Mouse (Mus musculus) limb, embryonic 10.5 days (tissue): ENCODE data around the gene Ppp1r15b. TPM values are rescaled to one million over a fixed set of nuclear protein-coding genes. Genes with fewer than 3 reads are reported as not detected.

Source experiments
- DNase-seq: peaks from one replicate; pipeline ENCODE4 v3.0.0-alpha.2; 2017; ENCODE audit warnings: low spot score
- H3K27ac ChIP-seq: fragments of 300-500 bp; sonication (generic); 2 replicates; pipeline ENCODE4 v1.5.1; 2016; ENCODE audit warnings: mild to moderate bottlenecking
- H3K27me3 ChIP-seq: fragments of 300-500 bp; sonication (generic); 2 replicates; pipeline ENCODE4 v1.6.1; 2016; ENCODE audit warnings: low read depth, mild to moderate bottlenecking; ENCODE audit not compliant: poor library complexity, severe bottlenecking
- H3K36me3 ChIP-seq: fragments of 300-500 bp; sonication (generic); 2 replicates; pipeline ENCODE4 v1.6.1; 2016; ENCODE audit warnings: mild to moderate bottlenecking, moderate library complexity
- H3K4me1 ChIP-seq: fragments of 300-500 bp; sonication (generic); 2 replicates; pipeline ENCODE4 v1.6.1; 2016
- H3K4me3 ChIP-seq: fragments of 300-500 bp; sonication (generic); 2 replicates; pipeline ENCODE4 v1.5.1; 2016; ENCODE audit warnings: mild to moderate bottlenecking, moderate library complexity
- H3K9me3 ChIP-seq: fragments of 300-500 bp; sonication (generic); replicated peaks from 2 replicates; pipeline ENCODE4 v1.6.1; 2016; ENCODE audit warnings: mild to moderate bottlenecking
- WGBS: fragments of 180-500 bp; shearing (Covaris S2); methylation state at CpG from one replicate; pipeline ENCODE4 v1.1.7; 2016; 5-methylcytosine and 5-hydroxymethylcytosine counted together
- polyA plus RNA-seq: library from polyadenylated mRNA; unstranded; fragments of >200 nt; fragmentation: Nextera tagmentation; extraction: Ambion mirVana; gene quantifications from 2 replicates; pipeline ENCODE4 v1.2.1, GENCODE M21; 2016

The Ppp1r15b gene
- polyA plus RNA-seq, 1 experiment from 2014 or later: 52.7 TPM

GRCm38 (mm10) chr1:133100980-133101798 is 29.8 kb upstream of the Ppp1r15b start:
- H3K27ac ChIP-seq: no peak overlapping the region
- H3K36me3 ChIP-seq: peaks cover 78% of the 10 kb centered on the region
- H3K27me3 ChIP-seq: no peaks in the 10 kb centered on the region
- WGBS: 50% methylated on average over 17 of the region's 17 CpGs
- no peaks in the 10 kb centered on the region for H3K9me3 ChIP-seq
- no peak overlapping the region for H3K4me3 ChIP-seq
- DNase-seq: peak; percentile 87
- no peaks in the 10 kb centered on the region for H3K4me1 ChIP-seq

- no peaks in the 10 kb centered on the region for H3K27me3 ChIP-seq
- H3K9me3 ChIP-seq: no peaks in the 10 kb centered on the region
- H3K27ac ChIP-seq: no peak overlapping the region
- H3K4me1 ChIP-seq: no peaks in the 10 kb centered on the region
- no peak for DNase-seq
- WGBS: 89% methylated on average over 5 of the region's 5 CpGs
- H3K4me3 ChIP-seq: no peak overlapping the region
- H3K36me3 ChIP-seq: peaks cover 76% of the 10 kb centered on the region
Observed at GRCm38 (mm10) chr1:133102108-133102507, 28.8 kb upstream of the Ppp1r15b start.

GRCm38 (mm10) chr1:133103315-133103714 is 27.6 kb upstream of the Ppp1r15b start:
- H3K4me1 ChIP-seq: no peaks in the 10 kb centered on the region
- DNase-seq: no peak
- H3K27ac ChIP-seq: no peak overlapping the region
- H3K36me3 ChIP-seq: peaks cover 73% of the 10 kb centered on the region
- H3K27me3 ChIP-seq: no peaks in the 10 kb centered on the region
- no peak overlapping the region for H3K4me3 ChIP-seq
- H3K9me3 ChIP-seq: no peaks in the 10 kb centered on the region
- 93% methylated on average over 7 of the region's 7 CpGs for WGBS

DNA sequence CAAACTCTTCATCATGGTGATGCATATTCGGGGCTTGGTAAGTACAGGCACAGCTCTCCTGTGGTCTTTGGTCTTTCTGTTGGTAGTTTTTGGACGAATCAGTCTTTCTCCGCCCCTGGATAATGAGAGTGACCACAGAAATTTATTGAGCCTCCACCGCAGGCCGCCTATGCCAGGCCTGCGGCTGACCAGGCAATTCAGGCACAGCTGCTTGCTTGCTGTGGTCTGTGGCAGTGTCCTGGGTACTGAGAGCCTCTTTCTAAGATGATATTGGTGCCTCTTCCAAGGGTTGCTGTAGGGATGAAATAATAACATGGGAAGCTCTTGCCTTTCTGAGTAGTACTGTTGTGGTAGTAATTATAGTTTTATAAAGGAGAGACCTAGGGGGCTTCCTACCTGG is 27.1 kb upstream of the Ppp1r15b start:
- Histone ChIP-seq H3K27ac (no peak overlapping the region), H3K27me3 (no peaks in the 10 kb centered on the region), H3K4me1 (no peaks in the 10 kb centered on the region), H3K9me3 (no peaks in the 10 kb centered on the region), H3K4me3 (no peak overlapping the region), H3K36me3 (peaks cover 67% of the 10 kb centered on the region)
- 91% methylated on average over 6 of the region's 6 CpGs for WGBS
- DNase-seq: no peak

DNA sequence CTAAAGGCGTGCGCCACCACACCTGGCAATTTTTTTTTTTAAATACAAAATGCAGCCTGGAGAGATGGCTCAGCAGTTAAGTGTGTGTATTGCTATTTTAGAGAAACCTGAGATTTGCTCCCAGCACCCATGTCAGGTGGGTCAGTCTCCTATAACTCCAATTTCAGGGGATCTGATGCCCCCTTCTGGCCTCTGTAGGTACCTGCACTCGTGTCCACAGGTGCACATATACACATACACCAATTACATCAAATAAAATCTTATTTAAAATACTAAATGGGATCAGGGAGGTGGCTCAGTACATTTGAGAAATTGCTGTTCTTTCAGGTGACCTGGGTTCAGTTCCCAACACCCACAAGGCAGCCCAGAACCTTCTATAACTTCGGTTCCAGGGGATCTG is 14.8 kb upstream of the Ppp1r15b start:
- Histone ChIP-seq H3K27me3 (no peaks in the 10 kb centered on the region), H3K4me1 (peaks cover 10% of the 10 kb centered on the region), H3K9me3 (no peaks in the 10 kb centered on the region), H3K27ac (no peak overlapping the region), H3K36me3 (no peaks in the 10 kb centered on the region), H3K4me3 (no peak overlapping the region)
- 93% methylated on average over 4 of the region's 4 CpGs for WGBS
- DNase-seq: no peak

GRCm38 (mm10) chr1:133118127-133118526 is 12.8 kb upstream of the Ppp1r15b start:
- 87% methylated on average over 5 of the region's 5 CpGs for WGBS
- H3K4me1 ChIP-seq: peaks cover 10% of the 10 kb centered on the region
- H3K27ac ChIP-seq: no peak overlapping the region
- no peaks in the 10 kb centered on the region for H3K9me3 ChIP-seq
- no peaks in the 10 kb centered on the region for H3K27me3 ChIP-seq
- no peak overlapping the region for H3K4me3 ChIP-seq
- no peaks in the 10 kb centered on the region for H3K36me3 ChIP-seq
- DNase-seq: no peak

DNA sequence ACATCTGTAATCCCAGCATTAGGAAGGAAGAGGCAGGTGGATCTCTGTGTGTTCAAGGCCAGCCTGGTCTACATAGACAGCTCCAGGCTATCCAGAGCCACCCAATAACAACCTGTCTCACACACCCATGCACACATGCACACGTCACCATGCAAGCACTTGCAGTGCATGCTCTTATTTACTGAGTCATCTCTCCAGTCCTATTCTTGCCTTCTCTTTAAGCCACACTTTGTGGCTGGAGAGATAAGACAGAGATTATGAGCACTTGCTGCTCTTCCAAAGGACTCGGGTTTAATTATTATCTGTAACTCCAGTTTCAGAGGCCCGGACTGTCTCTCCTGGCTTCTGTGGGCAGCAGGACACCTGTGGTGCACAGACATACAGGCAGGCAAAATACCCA is 12.1 kb upstream of the Ppp1r15b start:
- Histone ChIP-seq H3K9me3 (no peaks in the 10 kb centered on the region), H3K27ac (no peak overlapping the region), H3K4me3 (no peak overlapping the region), H3K4me1 (peaks cover 10% of the 10 kb centered on the region), H3K27me3 (no peaks in the 10 kb centered on the region), H3K36me3 (no peaks in the 10 kb centered on the region)
- WGBS: 93% methylated on average over 3 of the region's 3 CpGs
- DNase-seq: no peak

GRCm38 (mm10) chr1:133119931-133120712 is 10.8 kb upstream of the Ppp1r15b start:
- Histone ChIP-seq H3K27ac (0 out of 2 replicates have a peak overlapping the region, but pooled peaks have one; percentile 26), H3K36me3 (no peaks in the 10 kb centered on the region), H3K4me3 (no peak overlapping the region), H3K27me3 (no peaks in the 10 kb centered on the region), H3K9me3 (no peaks in the 10 kb centered on the region), H3K4me1 (peaks cover 10% of the 10 kb centered on the region)
- WGBS: 67% methylated on average over 7 of the region's 7 CpGs
- DNase-seq: no peak

- Histone ChIP-seq H3K4me1 (peaks cover 10% of the 10 kb centered on the region), H3K27ac (no peak overlapping the region), H3K27me3 (no peaks in the 10 kb centered on the region), H3K9me3 (no peaks in the 10 kb centered on the region), H3K36me3 (no peaks in the 10 kb centered on the region), H3K4me3 (no peak overlapping the region)
- DNase-seq: no peak
- WGBS: 70% methylated on average over 6 of the region's 6 CpGs
Observed at GRCm38 (mm10) chr1:133121246-133121645, 9.7 kb upstream of the Ppp1r15b start.

- H3K36me3 ChIP-seq: no peaks in the 10 kb centered on the region
- H3K9me3 ChIP-seq: no peaks in the 10 kb centered on the region
- 82% methylated on average over 6 of the region's 6 CpGs for WGBS
- H3K27me3 ChIP-seq: no peaks in the 10 kb centered on the region
- peaks cover 10% of the 10 kb centered on the region for H3K4me1 ChIP-seq
- H3K4me3 ChIP-seq: no peak overlapping the region
- DNase-seq: no peak
- no peak overlapping the region for H3K27ac ChIP-seq
Observed at GRCm38 (mm10) chr1:133124137-133124536, 6.8 kb upstream of the Ppp1r15b start.

- 87% methylated on average over 9 of the region's 9 CpGs for whole genome bisulfite sequencing
- DNase-seq: no peak
- no peaks in the 10 kb centered on the region for H3K36me3 ChIP-seq
- no peak overlapping the region for H3K27ac ChIP-seq
- H3K27me3 ChIP-seq: no peaks in the 10 kb centered on the region
- H3K9me3 ChIP-seq: no peaks in the 10 kb centered on the region
- peaks cover 8% of the 10 kb centered on the region for H3K4me1 ChIP-seq
- no peak overlapping the region for H3K4me3 ChIP-seq
Observed at GRCm38 (mm10) chr1:133125640-133126364, 5.1 kb upstream of the Ppp1r15b start.

- 71% methylated on average over 4 of the region's 4 CpGs for WGBS
- H3K9me3 ChIP-seq: no peaks in the 10 kb centered on the region
- no peaks in the 10 kb centered on the region for H3K27me3 ChIP-seq
- H3K4me1 ChIP-seq: peaks cover 8% of the 10 kb centered on the region
- DNase-seq: no peak
- no peaks in the 10 kb centered on the region for H3K36me3 ChIP-seq
- H3K27ac ChIP-seq: no peak overlapping the region
- no peak overlapping the region for H3K4me3 ChIP-seq
Observed at GRCm38 (mm10) chr1:133126365-133126740, 4.6 kb upstream of the Ppp1r15b start.

- Histone ChIP-seq H3K27ac (no peak overlapping the region), H3K27me3 (no peaks in the 10 kb centered on the region), H3K4me3 (no peak overlapping the region), H3K9me3 (no peaks in the 10 kb centered on the region), H3K36me3 (no peaks in the 10 kb centered on the region), H3K4me1 (peaks cover 10% of the 10 kb centered on the region)
- 59% methylated on average over 9 of the region's 9 CpGs for WGBS
- DNase-seq: no peak
Observed at GRCm38 (mm10) chr1:133127328-133127727, 3.6 kb upstream of the Ppp1r15b start.
